Mouse (Mus musculus) liver, embryonic 15.5 days (tissue): ENCODE measurements around the gene Zc2hc1c. TPM values are rescaled to one million over a fixed set of nuclear protein-coding genes. Genes with fewer than 3 reads are reported as not detected.

ENCODE experiments used
- ATAC-seq: fragments of 200-750 bp; cut with Nextera tagmentation; 2 replicates; pipeline ENCODE4 v1.8.0; 2017; ENCODE audit warnings: moderate number of reproducible peaks, mild to moderate bottlenecking, moderate library complexity; ENCODE audit not compliant: insufficient read depth
- H3K27ac ChIP-seq: fragments of 300-500 bp; sonication (generic); replicated peaks from 2 replicates; pipeline ENCODE4 v1.5.1; 2015; ENCODE audit warnings: mild to moderate bottlenecking, inconsistent platforms
- H3K27me3 ChIP-seq: fragments of 300-500 bp; sonication (generic); 2 replicates; pipeline ENCODE4 v1.6.1; 2015; ENCODE audit warnings: mild to moderate bottlenecking, inconsistent platforms
- H3K36me3 ChIP-seq: fragments of 300-500 bp; sonication (generic); replicated peaks from 2 replicates; pipeline ENCODE4 v1.6.1; 2015; ENCODE audit warnings: moderate library complexity, mild to moderate bottlenecking, inconsistent platforms
- H3K4me1 ChIP-seq: fragments of 300-500 bp; sonication (generic); replicated peaks from 2 replicates; pipeline ENCODE4 v1.6.1; 2015; ENCODE audit warnings: inconsistent platforms
- H3K4me2 ChIP-seq: fragments of 300-500 bp; sonication (generic); 2 replicates; pipeline ENCODE4 v1.6.1; 2015; ENCODE audit warnings: moderate library complexity, mild to moderate bottlenecking, inconsistent platforms
- H3K4me3 ChIP-seq: fragments of 300-500 bp; sonication (generic); replicated peaks from 2 replicates; pipeline ENCODE4 v1.5.1; 2015; ENCODE audit warnings: mild to moderate bottlenecking, inconsistent platforms
- H3K9ac ChIP-seq: fragments of 300-500 bp; sonication (generic); 2 replicates; pipeline ENCODE4 v1.6.1; 2015; ENCODE audit warnings: moderate library complexity, mild to moderate bottlenecking, inconsistent platforms
- H3K9me3 ChIP-seq: fragments of 300-500 bp; sonication (generic); replicated peaks from 2 replicates; pipeline ENCODE4 v1.6.1; 2016; ENCODE audit warnings: inconsistent platforms
- WGBS: fragments of 180-500 bp; shearing (Covaris S2); methylation state at CpG from one replicate; pipeline ENCODE4 v1.1.7; 2015; ENCODE audit warnings: mixed read lengths; ENCODE audit not compliant: insufficient replicate concordance; 5-methylcytosine and 5-hydroxymethylcytosine counted together
- polyA plus RNA-seq: library from polyadenylated mRNA; unstranded; fragments of >200 nt; fragmentation: Nextera tagmentation; extraction: Ambion mirVana; gene quantifications from 2 replicates; pipeline ENCODE4 v1.2.1, GENCODE M21; 2015

Zc2hc1c gene
- polyA plus RNA-seq, 1 experiment from 2014 or later = 0.08 TPM

GRCm38 (mm10) chr12:85284996-85285395 lies 3.4 kb upstream of the Zc2hc1c start:
- peaks cover 25% of the 10 kb centered on the region for H3K4me1 ChIP-seq
- H3K9me3 ChIP-seq = no peaks in the 10 kb centered on the region
- no peak overlapping the region for H3K4me3 ChIP-seq
- H3K27me3 ChIP-seq = peaks cover 21% of the 10 kb centered on the region
- 70% methylated on average over 4 of the region's 4 CpGs for WGBS
- no peak overlapping the region for H3K9ac ChIP-seq
- H3K27ac ChIP-seq = no peak overlapping the region
- H3K36me3 ChIP-seq = no peaks in the 10 kb centered on the region
- ATAC-seq = no peak
- no peak overlapping the region for H3K4me2 ChIP-seq

GRCm38 (mm10) chr12:85286941-85287340 lies 1.4 kb upstream of the Zc2hc1c start:
- no peak overlapping the region for H3K4me3 ChIP-seq
- no peak overlapping the region for H3K27ac ChIP-seq
- WGBS = 29% methylated on average over 5 of the region's 5 CpGs
- H3K4me1 ChIP-seq = peaks cover 12% of the 10 kb centered on the region
- H3K9me3 ChIP-seq = no peaks in the 10 kb centered on the region
- H3K36me3 ChIP-seq = no peaks in the 10 kb centered on the region
- no peak overlapping the region for H3K4me2 ChIP-seq
- no peak for ATAC-seq
- H3K9ac ChIP-seq = no peak overlapping the region
- H3K27me3 ChIP-seq = peaks cover 30% of the 10 kb centered on the region

DNA sequence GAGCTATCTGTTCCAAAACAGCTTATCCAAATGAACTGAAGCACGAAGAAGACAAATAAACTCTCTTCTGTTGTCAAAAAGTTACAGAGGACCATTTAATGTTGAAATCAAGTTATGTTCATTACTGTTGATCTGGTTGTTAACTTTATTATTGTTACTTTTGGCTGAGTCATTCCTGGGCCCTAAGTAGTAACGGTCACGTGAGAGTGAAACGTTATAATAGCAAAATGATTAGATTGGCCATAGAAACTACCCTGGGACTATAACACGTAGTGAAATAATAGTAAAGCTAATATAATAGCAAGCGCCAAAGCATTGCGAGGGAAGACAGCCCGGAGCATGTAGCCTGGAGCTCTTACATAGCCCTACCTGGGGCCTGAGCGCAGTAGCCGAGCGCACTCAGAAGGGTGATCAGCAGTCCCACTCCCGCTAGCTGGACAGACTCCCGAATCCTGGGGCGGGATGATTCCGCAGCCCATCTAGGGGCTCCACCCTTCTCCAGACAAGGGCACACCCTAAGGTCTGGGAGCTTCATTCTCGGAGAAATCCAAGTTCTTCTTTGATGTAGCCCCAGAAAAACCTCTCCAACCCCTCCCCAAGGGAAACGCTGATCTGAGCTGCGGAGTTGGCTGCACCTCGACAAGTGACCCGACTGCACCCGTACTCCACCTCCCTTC lies 444 bp upstream of the Zc2hc1c start, which contains the start of gene Acyp1:
Gene Acyp1 (minus strand): TSS at position 630 of the 677 bp plus-strand sequence.
- H3K4me2 ChIP-seq = peak within 1 kb of the TSS; percentile 79
- 12% methylated on average over 21 of the region's 21 CpGs for WGBS
- peak within 1 kb of the TSS; percentile 40; the same call in 1 of the 2 replicates for H3K9ac ChIP-seq
- no peaks in the 10 kb centered on the region for H3K9me3 ChIP-seq
- H3K27me3 ChIP-seq = peaks cover 30% of the 10 kb centered on the region
- H3K27ac ChIP-seq = 0 out of 2 replicates have a peak within 1 kb of the TSS, but pooled peaks have one; percentile 33
- ATAC-seq = peak; percentile 59
- no peaks in the 10 kb centered on the region for H3K36me3 ChIP-seq
- peak within 1 kb of the TSS; percentile 60 for H3K4me3 ChIP-seq
- peaks cover 12% of the 10 kb centered on the region for H3K4me1 ChIP-seq

GRCm38 (mm10) chr12:85289157-85290000 lies 988 bp downstream of the Zc2hc1c start:
- Histone ChIP-seq H3K4me1 (peaks cover 12% of the 10 kb centered on the region), H3K4me3 (peak overlapping the region; percentile 60), H3K9me3 (no peaks in the 10 kb centered on the region), H3K36me3 (no peaks in the 10 kb centered on the region), H3K27me3 (peaks cover 30% of the 10 kb centered on the region), H3K4me2 (peak overlapping the region; percentile 79), H3K9ac (no peak overlapping the region), H3K27ac (no peak overlapping the region)
- no peak for ATAC-seq
- WGBS = 55% methylated on average over 24 of the region's 24 CpGs

GRCm38 (mm10) chr12:85290633-85291032 lies 2.2 kb downstream of the Zc2hc1c start:
- Histone ChIP-seq H3K4me1 (peaks cover 12% of the 10 kb centered on the region), H3K27ac (no peak overlapping the region), H3K4me2 (no peak overlapping the region), H3K36me3 (no peaks in the 10 kb centered on the region), H3K4me3 (no peak overlapping the region), H3K9ac (no peak overlapping the region), H3K27me3 (peaks cover 30% of the 10 kb centered on the region), H3K9me3 (no peaks in the 10 kb centered on the region)
- ATAC-seq = no peak
- 70% methylated on average over 10 of the region's 10 CpGs for WGBS

GRCm38 (mm10) chr12:85291541-85291940 lies 3.1 kb downstream of the Zc2hc1c start:
- no peak overlapping the region for H3K4me2 ChIP-seq
- no peak for ATAC-seq

DNA sequence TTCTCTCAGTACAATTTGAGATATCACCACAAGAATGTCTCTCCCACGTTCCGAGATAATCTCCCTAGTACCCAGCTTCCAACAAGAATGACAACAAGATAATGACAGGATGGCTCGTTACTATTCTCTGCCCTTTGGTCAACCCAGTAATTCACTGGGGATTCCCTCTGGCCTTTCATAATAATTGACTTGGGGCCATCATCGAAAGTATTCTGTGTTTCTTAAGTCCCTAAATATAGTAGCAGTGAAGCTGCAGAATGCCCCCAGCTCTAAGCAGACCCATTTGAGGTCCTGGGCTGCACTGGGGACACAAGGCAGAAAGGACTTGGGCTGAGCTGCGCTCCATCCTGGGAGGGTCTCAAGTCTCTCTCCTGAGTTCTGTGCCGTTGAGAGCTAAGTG lies 3.9 kb downstream of the Zc2hc1c start:
- Histone ChIP-seq H3K27me3 (peaks cover 30% of the 10 kb centered on the region), H3K4me2 (no peak overlapping the region), H3K4me1 (peaks cover 12% of the 10 kb centered on the region), H3K36me3 (no peaks in the 10 kb centered on the region), H3K4me3 (no peak overlapping the region), H3K27ac (no peak overlapping the region), H3K9me3 (no peaks in the 10 kb centered on the region), H3K9ac (no peak overlapping the region)
- 53% methylated on average over 6 of the region's 6 CpGs for WGBS
- no peak for ATAC-seq

More at GRCm38 (mm10) chr12:85291541-85291940, 3.1 kb downstream of the Zc2hc1c start:
- H3K9ac ChIP-seq = no peak overlapping the region
- H3K27ac ChIP-seq = no peak overlapping the region
- H3K27me3 ChIP-seq = peaks cover 30% of the 10 kb centered on the region
- no peaks in the 10 kb centered on the region for H3K9me3 ChIP-seq
- H3K36me3 ChIP-seq = no peaks in the 10 kb centered on the region
- no peak overlapping the region for H3K4me3 ChIP-seq
- H3K4me1 ChIP-seq = peaks cover 12% of the 10 kb centered on the region

DNA sequence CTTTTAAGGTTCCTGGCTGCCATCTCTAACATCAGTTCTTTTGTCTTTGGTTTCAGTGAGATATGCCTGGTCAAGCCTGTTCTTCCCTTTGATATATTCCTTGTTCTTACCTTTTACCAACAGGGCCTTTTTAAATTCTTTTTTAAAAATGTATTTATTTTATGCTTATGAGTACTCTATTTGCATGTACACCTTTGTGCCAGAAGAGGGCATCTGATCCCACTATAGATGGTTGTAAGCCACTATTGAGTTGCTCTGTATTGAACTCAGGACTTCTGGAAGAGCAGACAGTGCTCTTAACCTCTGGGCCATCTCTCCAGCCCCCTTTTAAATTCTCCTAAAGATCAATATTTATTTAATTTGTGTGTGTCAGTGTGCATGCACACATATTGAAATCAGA lies 4.5 kb downstream of the Zc2hc1c start:
- H3K27ac ChIP-seq = no peak overlapping the region
- peaks cover 28% of the 10 kb centered on the region for H3K27me3 ChIP-seq
- no peak overlapping the region for H3K4me2 ChIP-seq
- H3K9ac ChIP-seq = no peak overlapping the region
- H3K36me3 ChIP-seq = no peaks in the 10 kb centered on the region
- H3K4me1 ChIP-seq = peaks cover 10% of the 10 kb centered on the region
- ATAC-seq = no peak
- H3K4me3 ChIP-seq = no peak overlapping the region
- H3K9me3 ChIP-seq = no peaks in the 10 kb centered on the region

GRCm38 (mm10) chr12:85295506-85295905 lies 7.1 kb downstream of the Zc2hc1c start:
- peaks cover 5% of the 10 kb centered on the region; the same call in 1 of the 2 replicates for H3K27me3 ChIP-seq
- H3K4me2 ChIP-seq = no peak overlapping the region
- ATAC-seq = no peak
- no peak overlapping the region for H3K9ac ChIP-seq
- no peaks in the 10 kb centered on the region for H3K4me1 ChIP-seq
- no peak overlapping the region for H3K27ac ChIP-seq
- peaks cover 11% of the 10 kb centered on the region for H3K36me3 ChIP-seq
- no peaks in the 10 kb centered on the region for H3K9me3 ChIP-seq
- 71% methylated on average over 2 of the region's 2 CpGs for WGBS
- H3K4me3 ChIP-seq = no peak overlapping the region

- H3K36me3 ChIP-seq = peaks cover 26% of the 10 kb centered on the region
- no peak for ATAC-seq
- H3K9ac ChIP-seq = no peak overlapping the region
- H3K4me1 ChIP-seq = no peaks in the 10 kb centered on the region
- H3K4me2 ChIP-seq = no peak overlapping the region
- H3K4me3 ChIP-seq = no peak overlapping the region
- H3K27ac ChIP-seq = no peak overlapping the region
- H3K27me3 ChIP-seq = no peaks in the 10 kb centered on the region
- WGBS = 66% methylated on average over 5 of the region's 5 CpGs
- H3K9me3 ChIP-seq = no peaks in the 10 kb centered on the region
Measured at GRCm38 (mm10) chr12:85296915-85297314, 8.5 kb downstream of the Zc2hc1c start.

- Histone ChIP-seq H3K9me3 (no peaks in the 10 kb centered on the region), H3K4me3 (no peak overlapping the region), H3K27ac (no peak overlapping the region), H3K4me1 (no peaks in the 10 kb centered on the region), H3K27me3 (no peaks in the 10 kb centered on the region), H3K4me2 (no peak overlapping the region), H3K36me3 (peaks cover 31% of the 10 kb centered on the region), H3K9ac (no peak overlapping the region)
- no peak for ATAC-seq
- 66% methylated on average over 10 of the region's 10 CpGs for WGBS
Measured at GRCm38 (mm10) chr12:85297345-85297997, 9.1 kb downstream of the Zc2hc1c start.
